Mouse (Mus musculus): Measurements from ENCODE around the gene Usp29. TPM values are rescaled to one million over a fixed set of nuclear protein-coding genes. Genes with fewer than 3 reads are reported as not detected.
A peak's percentile ranks its signal among the peaks of the same experiment; 100 is the strongest.

Gene Usp29
- polyA plus RNA-seq, 1 experiment from 2014 or later, result 5.2 TPM

- H3K4me1 ChIP-seq (ENCODE audit: insufficient read depth, low read length), result no peaks in the 10 kb centered on the region
- peak overlapping the region; percentile 51 for H3K4me2 ChIP-seq (replicated peaks; ENCODE audit: low read depth, low read length)
- peak; percentile 88 for ATAC-seq (ENCODE audit: low FRiP score, low TSS enrichment)
- no peak overlapping the region for H3K9ac ChIP-seq (replicated peaks; ENCODE audit: low read length)
- H3K27ac ChIP-seq (ENCODE audit: low read length), result peak overlapping the region; percentile 94
- WGBS, result 51% methylated on average over 19 of the region's 19 CpGs
- peak overlapping the region; percentile 63 for H3K4me3 ChIP-seq (ENCODE audit: low read length)
- H3K27me3 ChIP-seq (ENCODE audit: insufficient read depth, low read length), result no peaks in the 10 kb centered on the region
- peaks cover 8% of the 10 kb centered on the region; the same call in 1 of the 2 replicates for H3K36me3 ChIP-seq (ENCODE audit: insufficient read depth, low read length)
- peaks cover 37% of the 10 kb centered on the region for H3K9me3 ChIP-seq (ENCODE audit: low read length)
Observed at GRCm38 (mm10) chr7:6728263-6728931, 2.0 kb upstream of the Usp29 start.

- Histone ChIP-seq H3K36me3 (ENCODE audit: insufficient read depth, low read length) (peaks cover 8% of the 10 kb centered on the region; the same call in 1 of the 2 replicates), H3K4me3 (ENCODE audit: low read length) (peak overlapping the region; percentile 63), H3K27ac (ENCODE audit: low read length) (peak overlapping the region; percentile 94), H3K9me3 (ENCODE audit: low read length) (peaks cover 37% of the 10 kb centered on the region), H3K4me1 (ENCODE audit: insufficient read depth, low read length) (no peaks in the 10 kb centered on the region), H3K4me2 (replicated peaks; ENCODE audit: low read depth, low read length) (peak overlapping the region; percentile 58), H3K27me3 (ENCODE audit: insufficient read depth, low read length) (no peaks in the 10 kb centered on the region), H3K9ac (replicated peaks; ENCODE audit: low read length) (peak overlapping the region; percentile 73)
- peak; percentile 65 for ATAC-seq (ENCODE audit: low FRiP score, low TSS enrichment)
- WGBS, result 51% methylated on average over 37 of the region's 37 CpGs
Observed at GRCm38 (mm10) chr7:6729061-6729817, 1.1 kb upstream of the Usp29 start.

DNA sequence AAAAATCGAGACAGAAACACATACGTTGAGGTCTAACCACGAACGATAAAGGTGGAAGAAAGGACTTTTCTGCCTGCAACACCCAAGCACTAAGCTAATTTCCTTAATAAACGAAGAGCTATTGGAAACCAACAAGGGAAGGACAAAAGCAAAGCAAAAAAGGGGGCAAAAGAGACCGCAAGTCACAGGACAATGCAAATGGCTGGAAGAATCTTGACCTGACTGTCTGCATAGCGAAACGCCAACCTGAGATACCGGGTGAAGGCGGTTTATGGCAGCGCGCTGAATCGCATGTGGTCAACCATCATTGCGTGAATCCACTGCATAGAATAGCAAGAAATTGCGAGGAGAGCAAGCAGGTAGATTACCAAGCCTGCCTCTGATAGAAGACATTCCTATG is 423 bp downstream of the Usp29 start:
- Histone ChIP-seq H3K4me3 (ENCODE audit: low read length) (peak overlapping the region; percentile 63), H3K9ac (replicated peaks; ENCODE audit: low read length) (peak overlapping the region; percentile 38), H3K27me3 (ENCODE audit: insufficient read depth, low read length) (no peaks in the 10 kb centered on the region), H3K9me3 (ENCODE audit: low read length) (peaks cover 37% of the 10 kb centered on the region), H3K4me1 (ENCODE audit: insufficient read depth, low read length) (no peaks in the 10 kb centered on the region), H3K36me3 (ENCODE audit: insufficient read depth, low read length) (no peaks in the 10 kb centered on the region), H3K27ac (ENCODE audit: low read length) (peak overlapping the region; percentile 75; the same call in 1 of the 2 replicates), H3K4me2 (replicated peaks; ENCODE audit: low read depth, low read length) (peak overlapping the region; percentile 58)
- ATAC-seq (ENCODE audit: low FRiP score, low TSS enrichment), result no peak
- WGBS, result 46% methylated on average over 15 of the region's 15 CpGs

DNA sequence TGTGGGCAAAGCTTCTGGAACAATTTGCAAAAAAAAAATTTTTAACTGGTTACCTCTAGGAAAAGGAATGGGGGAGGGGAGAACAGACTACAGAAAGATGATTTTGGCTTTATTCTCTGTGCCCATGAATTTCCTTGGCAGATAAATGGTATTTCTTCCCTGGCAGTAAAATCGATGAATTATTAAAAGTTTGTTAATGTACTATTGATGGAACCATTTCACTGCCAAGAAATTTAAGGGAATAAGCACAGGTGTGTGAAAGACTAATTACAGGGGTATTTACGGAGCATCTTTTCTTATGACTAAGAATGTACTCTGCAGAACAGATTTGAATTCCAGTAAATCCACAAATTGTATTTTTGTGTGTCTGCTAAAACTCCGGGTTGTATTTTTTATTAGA is 995 bp downstream of the Usp29 start:
- no peaks in the 10 kb centered on the region for H3K36me3 ChIP-seq (ENCODE audit: insufficient read depth, low read length)
- peaks cover 37% of the 10 kb centered on the region for H3K9me3 ChIP-seq (ENCODE audit: low read length)
- peak overlapping the region; percentile 63 for H3K4me3 ChIP-seq (ENCODE audit: low read length)
- no peak for ATAC-seq (ENCODE audit: low FRiP score, low TSS enrichment)
- H3K27me3 ChIP-seq (ENCODE audit: insufficient read depth, low read length), result no peaks in the 10 kb centered on the region
- H3K9ac ChIP-seq (replicated peaks; ENCODE audit: low read length), result no peak overlapping the region
- no peak overlapping the region for H3K27ac ChIP-seq (ENCODE audit: low read length)
- 47% methylated on average over 3 of the region's 3 CpGs for WGBS
- no peaks in the 10 kb centered on the region for H3K4me1 ChIP-seq (ENCODE audit: insufficient read depth, low read length)
- H3K4me2 ChIP-seq (replicated peaks; ENCODE audit: low read depth, low read length), result peak overlapping the region; percentile 58

DNA sequence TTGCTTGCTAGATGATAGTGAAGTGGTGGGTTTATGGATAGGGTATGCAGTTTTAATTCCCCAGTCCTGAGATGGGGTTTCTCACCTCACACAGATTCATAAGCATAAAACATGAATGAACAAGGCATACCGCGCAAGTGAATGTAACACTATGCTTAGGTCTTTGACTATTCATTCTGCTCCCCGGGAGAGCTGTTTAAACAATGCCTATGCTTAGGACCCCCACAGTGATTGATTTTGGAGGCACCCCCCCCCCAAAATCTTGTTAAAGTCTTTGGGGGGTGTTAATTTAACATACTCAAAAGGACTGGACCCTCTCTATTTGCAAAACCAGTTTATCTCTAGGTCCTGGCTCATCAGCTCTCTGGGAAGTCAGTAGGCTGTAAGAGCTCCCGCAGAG is 1.6 kb downstream of the Usp29 start:
- Histone ChIP-seq H3K36me3 (ENCODE audit: insufficient read depth, low read length) (no peaks in the 10 kb centered on the region), H3K9ac (replicated peaks; ENCODE audit: low read length) (peak overlapping the region; percentile 55), H3K27ac (ENCODE audit: low read length) (no peak overlapping the region), H3K4me3 (ENCODE audit: low read length) (peak overlapping the region; percentile 63), H3K27me3 (ENCODE audit: insufficient read depth, low read length) (no peaks in the 10 kb centered on the region), H3K4me1 (ENCODE audit: insufficient read depth, low read length) (no peaks in the 10 kb centered on the region), H3K9me3 (ENCODE audit: low read length) (peaks cover 36% of the 10 kb centered on the region), H3K4me2 (replicated peaks; ENCODE audit: low read depth, low read length) (peak overlapping the region; percentile 58)
- 43% methylated on average over 4 of the region's 4 CpGs for WGBS
- no peak for ATAC-seq (ENCODE audit: low FRiP score, low TSS enrichment)

- Histone ChIP-seq H3K4me3 (ENCODE audit: low read length) (no peak overlapping the region), H3K4me1 (ENCODE audit: insufficient read depth, low read length) (no peaks in the 10 kb centered on the region), H3K36me3 (ENCODE audit: insufficient read depth, low read length) (0 out of 2 replicates have a peak, but pooled peaks cover under 1% of the 10 kb centered on the region), H3K27me3 (ENCODE audit: insufficient read depth, low read length) (no peaks in the 10 kb centered on the region), H3K9me3 (ENCODE audit: low read length) (no peaks in the 10 kb centered on the region), H3K9ac (replicated peaks; ENCODE audit: low read length) (no peak overlapping the region), H3K4me2 (replicated peaks; ENCODE audit: low read depth, low read length) (no peak overlapping the region), H3K27ac (ENCODE audit: low read length) (no peak overlapping the region)
- ATAC-seq (ENCODE audit: low FRiP score, low TSS enrichment), result no peak
- WGBS, result 70% methylated on average over 1 of the region's 1 CpGs
Observed at GRCm38 (mm10) chr7:6736060-6736459, 5.7 kb downstream of the Usp29 start.

GRCm38 (mm10) chr7:6744281-6744904 is 14.0 kb downstream of the Usp29 start:
- H3K9ac ChIP-seq (replicated peaks; ENCODE audit: low read length), result no peak overlapping the region
- peaks cover 11% of the 10 kb centered on the region for H3K4me1 ChIP-seq (ENCODE audit: insufficient read depth, low read length)
- ATAC-seq (ENCODE audit: low FRiP score, low TSS enrichment), result 0 out of 2 replicates have a peak, but pooled peaks have one; percentile 49
- 0 out of 2 replicates have a peak overlapping the region, but pooled peaks have one; percentile 8 for H3K27ac ChIP-seq (ENCODE audit: low read length)
- 32% methylated on average over 10 of the region's 10 CpGs for WGBS
- no peak overlapping the region for H3K4me2 ChIP-seq (replicated peaks; ENCODE audit: low read depth, low read length)
- H3K9me3 ChIP-seq (ENCODE audit: low read length), result no peaks in the 10 kb centered on the region
- no peak overlapping the region for H3K4me3 ChIP-seq (ENCODE audit: low read length)
- 0 out of 2 replicates have a peak, but pooled peaks cover 3% of the 10 kb centered on the region for H3K36me3 ChIP-seq (ENCODE audit: insufficient read depth, low read length)
- H3K27me3 ChIP-seq (ENCODE audit: insufficient read depth, low read length), result no peaks in the 10 kb centered on the region

- H3K4me3 ChIP-seq (ENCODE audit: low read length), result no peak overlapping the region
- no peak overlapping the region for H3K9ac ChIP-seq (replicated peaks; ENCODE audit: low read length)
- no peaks in the 10 kb centered on the region for H3K9me3 ChIP-seq (ENCODE audit: low read length)
- peaks cover 9% of the 10 kb centered on the region for H3K4me1 ChIP-seq (ENCODE audit: insufficient read depth, low read length)
- H3K27me3 ChIP-seq (ENCODE audit: insufficient read depth, low read length), result no peaks in the 10 kb centered on the region
- no peak for ATAC-seq (ENCODE audit: low FRiP score, low TSS enrichment)
- 57% methylated on average over 7 of the region's 7 CpGs for WGBS
- H3K4me2 ChIP-seq (replicated peaks; ENCODE audit: low read depth, low read length), result no peak overlapping the region
- H3K27ac ChIP-seq (ENCODE audit: low read length), result no peak overlapping the region
- H3K36me3 ChIP-seq (ENCODE audit: insufficient read depth, low read length), result no peaks in the 10 kb centered on the region
Observed at GRCm38 (mm10) chr7:6749196-6749595, 18.8 kb downstream of the Usp29 start.

GRCm38 (mm10) chr7:6753440-6753839 is 23.1 kb downstream of the Usp29 start:
- Histone ChIP-seq H3K4me1 (ENCODE audit: insufficient read depth, low read length) (peaks cover 8% of the 10 kb centered on the region; the same call in 1 of the 2 replicates), H3K4me3 (ENCODE audit: low read length) (no peak overlapping the region), H3K4me2 (replicated peaks; ENCODE audit: low read depth, low read length) (no peak overlapping the region), H3K27me3 (ENCODE audit: insufficient read depth, low read length) (no peaks in the 10 kb centered on the region), H3K9ac (replicated peaks; ENCODE audit: low read length) (no peak overlapping the region), H3K36me3 (ENCODE audit: insufficient read depth, low read length) (no peaks in the 10 kb centered on the region), H3K27ac (ENCODE audit: low read length) (no peak overlapping the region), H3K9me3 (ENCODE audit: low read length) (no peaks in the 10 kb centered on the region)
- WGBS, result 21% methylated on average over 4 of the region's 4 CpGs
- ATAC-seq (ENCODE audit: low FRiP score, low TSS enrichment), result 0 out of 2 replicates have a peak, but pooled peaks have one; percentile 46

Measured in kidney, embryonic 16.5 days (tissue).